ENCODE assay signal across 20 mouse cellular contexts in genomic region chr4:36311431-36311830, GRCm38 (mm10).
DNase-seq lines count a peak whose midpoint lies in the region; ATAC-seq and TF ChIP-seq lines count a peak whose summit lies in the region.
"Had no signal": no experiment of that assay in that cellular context is flagged by ENCODE, and none has a peak within 500 bp of the region (broad histone marks: within the 10 kb centered on the region; RNA-seq: fewer than 3 reads in every experiment).

No protein-coding gene starts in this region.

- peak in 1 of 2 experiments; percentile 9 for DNase-seq in layer of hippocampus, adult 2 months (ENCODE audit: low spot score in 2 of 2)
- DNase-seq in layer of hippocampus, adult 18-20 months (ENCODE audit: low spot score in 2 of 2): no peak
- no peak for DNase-seq in neural tube, embryonic 10.5 days (ENCODE audit: extremely low spot score, low spot score)
- DNase-seq in Muller cell, postnatal 12 days (ENCODE audit: inconsistent ontology term): peak; percentile 14
- DNase-seq in brain, adult 2 months (ENCODE audit: low read depth, low spot score): peak; percentile 66
- DNase-seq in lung, adult 2 months: no peak
- DNase-seq: adrenal gland, adult 8-10 months; adrenal gland, postnatal 36 days; cerebellum, adult 11-12 months; cerebellum, adult 9-10 months; cerebellum, postnatal 25 days; gastrocnemius, adult 2 months; gastrocnemius, postnatal 25 days had no signal

- no peaks in the 10 kb centered on the region for H3K27me3 ChIP-seq in neural tube, embryonic 15.5 days (replicated peaks)
- H3K27me3 ChIP-seq: embryonic facial prominence, embryonic 13.5 days; forebrain, embryonic 12.5 days; heart, embryonic 12.5 days had no signal

- no peak for TF ChIP-seq POLR2A in lung, adult 2 months (IDR thresholded peaks at IDR 0.05; ENCODE audit: borderline replicate concordance, extremely low read depth, low read depth, low read length)

- no peak overlapping the region for H3K4me3 ChIP-seq in layer of hippocampus, adult 2 months
- H3K4me3 ChIP-seq in neural tube, embryonic 15.5 days (replicated peaks): no peak overlapping the region
- H3K4me3 ChIP-seq in lung, adult 2 months (replicated peaks; ENCODE audit: extremely low read depth, low read depth, low read length): no peak overlapping the region
- H3K4me3 ChIP-seq: embryonic facial prominence, embryonic 13.5 days; forebrain, embryonic 12.5 days; gastrocnemius, adult 2 months; heart, embryonic 12.5 days; hindbrain, embryonic 10.5 days had no signal

- TF ChIP-seq CTCF in layer of hippocampus, adult 2 months (conservative IDR thresholded peaks at IDR 0.05): no peak
- no peak for TF ChIP-seq CTCF in lung, adult 2 months (IDR thresholded peaks at IDR 0.05; ENCODE audit: insufficient read depth, low read length)

- no peaks in the 10 kb centered on the region for H3K36me3 ChIP-seq in neural tube, embryonic 15.5 days
- H3K36me3 ChIP-seq: embryonic facial prominence, embryonic 13.5 days; forebrain, embryonic 12.5 days; heart, embryonic 12.5 days; hindbrain, embryonic 10.5 days had no signal

- H3K9me3 ChIP-seq in neural tube, embryonic 15.5 days (replicated peaks): no peaks in the 10 kb centered on the region
- H3K9me3 ChIP-seq: embryonic facial prominence, embryonic 13.5 days; forebrain, embryonic 12.5 days; heart, embryonic 12.5 days; hindbrain, embryonic 10.5 days had no signal

- no peaks in the 10 kb centered on the region for H3K4me1 ChIP-seq in neural tube, embryonic 15.5 days
- H3K4me1 ChIP-seq in lung, adult 2 months (ENCODE audit: control insufficient read depth, insufficient read depth, low read length): no peaks in the 10 kb centered on the region
- H3K4me1 ChIP-seq: embryonic facial prominence, embryonic 13.5 days; forebrain, embryonic 12.5 days; heart, embryonic 12.5 days; hindbrain, embryonic 10.5 days had no signal

- WGBS in neural tube, embryonic 15.5 days: 64% methylated on average over 6 of the region's 6 CpGs
- 75% methylated on average over 6 of the region's 6 CpGs for WGBS in lung, adult 2 months

- peak; percentile 53; the same call in 1 of the 2 replicates for ATAC-seq in neural tube, embryonic 15.5 days (ENCODE audit: low FRiP score)
- ATAC-seq: forebrain, embryonic 16.5 days had no signal

- H3K9ac ChIP-seq in neural tube, embryonic 15.5 days (replicated peaks): no peak overlapping the region
- H3K9ac ChIP-seq: embryonic facial prominence, embryonic 13.5 days; forebrain, embryonic 12.5 days; heart, embryonic 12.5 days; hindbrain, embryonic 14.5 days had no signal

- no peak overlapping the region for H3K4me2 ChIP-seq in neural tube, embryonic 15.5 days
- H3K4me2 ChIP-seq: embryonic facial prominence, embryonic 13.5 days; forebrain, embryonic 12.5 days; heart, embryonic 12.5 days; hindbrain, embryonic 14.5 days had no signal

- H3K27ac ChIP-seq in layer of hippocampus, adult 2 months: peak overlapping the region; percentile 56
- no peak overlapping the region for H3K27ac ChIP-seq in neural tube, embryonic 15.5 days (replicated peaks)
- H3K27ac ChIP-seq: embryonic facial prominence, embryonic 13.5 days; forebrain, embryonic 12.5 days; gastrocnemius, adult 2 months; hindbrain, embryonic 10.5 days; hindbrain, embryonic 14.5 days had no signal

Comparison
In these comparisons a context has a peak if more than half of its experiments do, and no peak if none do; other contexts are left out.
1. DNase-seq: peak in Muller cell, postnatal 12 days (single experiment) and brain, adult 2 months (single experiment); none in layer of hippocampus, adult 18-20 months (0 of 2), neural tube, embryonic 10.5 days (single experiment) and lung, adult 2 months (single experiment).